Mouse (Mus musculus): Measurements from ENCODE around the gene C1qc.

GRCm38 (mm10) chr4:136907809-136908208 lies 14.9 kb upstream of the C1qc start:
- TF ChIP-seq POLR2A (IDR thresholded peaks at IDR 0.05; ENCODE audit: low read depth, low read length), result no peak
- no peak for TF ChIP-seq CTCF (IDR thresholded peaks at IDR 0.05; ENCODE audit: extremely low read depth, insufficient read depth, insufficient read length, insufficient replicate concordance)

All from spleen, adult 2 months (tissue).